Mouse (Mus musculus): ENCODE measurements at regions not wholly inside any gene's neighbourhood (a gene's known extent, or its start where the extent isn't known, plus 50 kb on each side); places are given as distances from the start of the nearest gene placed in this dataset.

- H3K4me1 ChIP-seq (ENCODE audit: control insufficient read depth, insufficient read depth, low read length): no peaks in the 10 kb centered on the region
- H3K27me3 ChIP-seq (ENCODE audit: control insufficient read depth, insufficient read depth, low read length): peaks cover 2% of the 10 kb centered on the region; the same call in 1 of the 2 replicates
- H3K27ac ChIP-seq (ENCODE audit: low read depth, low read length): no peak overlapping the region
- no peaks in the 10 kb centered on the region for H3K9me3 ChIP-seq (replicated peaks; ENCODE audit: control insufficient read depth, low read length)
- ATAC-seq (replicated peaks; ENCODE audit: insufficient number of reproducible peaks, low FRiP score, low TSS enrichment): no peak
- no peak overlapping the region for H3K9ac ChIP-seq (ENCODE audit: low read depth, low read length)
- no peak overlapping the region for H3K4me3 ChIP-seq (ENCODE audit: low read depth, low read length)
- no peak overlapping the region for H3K4me2 ChIP-seq
- WGBS (ENCODE audit: insufficient replicate concordance): 68% methylated on average over 3 of the region's 3 CpGs
- H3K36me3 ChIP-seq (ENCODE audit: control insufficient read depth, insufficient read depth, low read length): no peaks in the 10 kb centered on the region
Measured at GRCm38 (mm10) chr9:61253761-61254160, 118.4 kb upstream of the Tle3 start.

- Histone ChIP-seq H3K4me3 (ENCODE audit: low read depth, low read length) (no peak overlapping the region), H3K36me3 (ENCODE audit: control insufficient read depth, insufficient read depth, low read length) (no peaks in the 10 kb centered on the region), H3K9ac (ENCODE audit: low read depth, low read length) (no peak overlapping the region), H3K4me2 (no peak overlapping the region), H3K4me1 (ENCODE audit: control insufficient read depth, insufficient read depth, low read length) (peaks cover 10% of the 10 kb centered on the region; the same call in 1 of the 2 replicates), H3K27me3 (ENCODE audit: control insufficient read depth, insufficient read depth, low read length) (peaks cover 4% of the 10 kb centered on the region; the same call in 1 of the 2 replicates), H3K27ac (ENCODE audit: low read depth, low read length) (no peak overlapping the region), H3K9me3 (replicated peaks; ENCODE audit: control insufficient read depth, low read length) (no peaks in the 10 kb centered on the region)
- no peak for ATAC-seq (replicated peaks; ENCODE audit: insufficient number of reproducible peaks, low FRiP score, low TSS enrichment)
- WGBS (ENCODE audit: insufficient replicate concordance): 55% methylated on average over 4 of the region's 4 CpGs
Measured at GRCm38 (mm10) chr9:61257488-61257887, 114.7 kb upstream of the Tle3 start.

GRCm38 (mm10) chr9:61258100-61258499, 114.1 kb upstream of the Tle3 start:
- WGBS (ENCODE audit: insufficient replicate concordance): 69% methylated on average over 5 of the region's 5 CpGs
- no peak overlapping the region for H3K27ac ChIP-seq (ENCODE audit: low read depth, low read length)
- H3K9me3 ChIP-seq (replicated peaks; ENCODE audit: control insufficient read depth, low read length): no peaks in the 10 kb centered on the region
- H3K36me3 ChIP-seq (ENCODE audit: control insufficient read depth, insufficient read depth, low read length): no peaks in the 10 kb centered on the region
- H3K4me3 ChIP-seq (ENCODE audit: low read depth, low read length): no peak overlapping the region
- ATAC-seq (replicated peaks; ENCODE audit: insufficient number of reproducible peaks, low FRiP score, low TSS enrichment): no peak
- H3K27me3 ChIP-seq (ENCODE audit: control insufficient read depth, insufficient read depth, low read length): peaks cover 4% of the 10 kb centered on the region; the same call in 1 of the 2 replicates
- no peak overlapping the region for H3K4me2 ChIP-seq
- H3K9ac ChIP-seq (ENCODE audit: low read depth, low read length): no peak overlapping the region
- H3K4me1 ChIP-seq (ENCODE audit: control insufficient read depth, insufficient read depth, low read length): peaks cover 10% of the 10 kb centered on the region; the same call in 1 of the 2 replicates

DNA sequence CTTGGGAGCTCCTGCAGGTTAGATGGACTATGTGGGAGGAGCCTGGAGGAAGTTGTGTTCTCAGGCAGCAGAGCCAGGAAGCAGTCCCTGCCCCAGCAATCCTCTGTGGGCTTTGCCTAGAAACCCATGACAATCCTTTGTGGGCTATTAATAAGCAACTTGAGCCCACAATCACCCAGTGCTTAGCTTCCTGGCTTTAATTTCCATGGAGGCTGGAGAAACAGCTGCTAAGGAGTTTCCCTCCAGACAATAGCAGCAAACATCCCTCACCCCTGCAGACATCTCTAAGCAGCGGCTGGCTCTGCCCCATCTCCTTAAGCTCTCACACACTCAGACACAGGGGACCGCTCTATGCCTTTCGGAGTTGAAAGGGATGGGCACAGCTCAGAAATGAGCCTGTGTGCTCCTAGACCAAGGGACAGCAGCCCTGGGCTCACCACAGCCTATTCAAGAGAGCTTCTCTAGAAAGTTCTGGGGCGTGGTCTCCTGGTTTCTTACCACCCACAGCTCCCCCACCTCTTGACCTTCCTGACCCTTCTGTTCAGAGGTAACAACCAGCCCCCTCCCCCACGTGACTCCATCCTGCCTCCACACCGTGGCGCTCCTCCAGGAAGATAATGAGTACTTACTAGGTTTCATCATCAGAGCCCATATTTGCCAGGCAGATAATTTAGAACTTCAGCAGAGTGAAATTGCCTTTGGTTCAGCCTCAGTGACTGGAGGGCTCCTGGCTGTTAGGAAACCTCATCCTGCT, 112.6 kb upstream of the Tle3 start:
- Histone ChIP-seq H3K4me3 (ENCODE audit: low read depth, low read length) (no peak overlapping the region), H3K36me3 (ENCODE audit: control insufficient read depth, insufficient read depth, low read length) (no peaks in the 10 kb centered on the region), H3K27me3 (ENCODE audit: control insufficient read depth, insufficient read depth, low read length) (peaks cover 7% of the 10 kb centered on the region; the same call in 1 of the 2 replicates), H3K4me1 (ENCODE audit: control insufficient read depth, insufficient read depth, low read length) (peaks cover 10% of the 10 kb centered on the region; the same call in 1 of the 2 replicates), H3K9me3 (replicated peaks; ENCODE audit: control insufficient read depth, low read length) (no peaks in the 10 kb centered on the region), H3K4me2 (no peak overlapping the region), H3K27ac (ENCODE audit: low read depth, low read length) (no peak overlapping the region), H3K9ac (ENCODE audit: low read depth, low read length) (no peak overlapping the region)
- no peak for ATAC-seq (replicated peaks; ENCODE audit: insufficient number of reproducible peaks, low FRiP score, low TSS enrichment)
- WGBS (ENCODE audit: insufficient replicate concordance): 6% methylated on average over 7 of the region's 7 CpGs

GRCm38 (mm10) chr9:61261263-61261662, 110.9 kb upstream of the Tle3 start:
- Histone ChIP-seq H3K27me3 (ENCODE audit: control insufficient read depth, insufficient read depth, low read length) (peaks cover 12% of the 10 kb centered on the region), H3K4me1 (ENCODE audit: control insufficient read depth, insufficient read depth, low read length) (peaks cover 10% of the 10 kb centered on the region; the same call in 1 of the 2 replicates), H3K36me3 (ENCODE audit: control insufficient read depth, insufficient read depth, low read length) (no peaks in the 10 kb centered on the region), H3K4me3 (ENCODE audit: low read depth, low read length) (no peak overlapping the region), H3K9ac (ENCODE audit: low read depth, low read length) (no peak overlapping the region), H3K27ac (ENCODE audit: low read depth, low read length) (no peak overlapping the region), H3K4me2 (no peak overlapping the region), H3K9me3 (replicated peaks; ENCODE audit: control insufficient read depth, low read length) (0 out of 2 replicates have a peak, but pooled peaks cover 3% of the 10 kb centered on the region)
- no peak for ATAC-seq (replicated peaks; ENCODE audit: insufficient number of reproducible peaks, low FRiP score, low TSS enrichment)
- WGBS (ENCODE audit: insufficient replicate concordance): 45% methylated on average over 6 of the region's 6 CpGs

- Histone ChIP-seq H3K27me3 (ENCODE audit: control insufficient read depth, insufficient read depth, low read length) (peaks cover 12% of the 10 kb centered on the region), H3K4me1 (ENCODE audit: control insufficient read depth, insufficient read depth, low read length) (peaks cover 10% of the 10 kb centered on the region; the same call in 1 of the 2 replicates), H3K9ac (ENCODE audit: low read depth, low read length) (no peak overlapping the region), H3K4me2 (no peak overlapping the region), H3K36me3 (ENCODE audit: control insufficient read depth, insufficient read depth, low read length) (no peaks in the 10 kb centered on the region), H3K27ac (ENCODE audit: low read depth, low read length) (no peak overlapping the region), H3K4me3 (ENCODE audit: low read depth, low read length) (no peak overlapping the region), H3K9me3 (replicated peaks; ENCODE audit: control insufficient read depth, low read length) (0 out of 2 replicates have a peak, but pooled peaks cover 3% of the 10 kb centered on the region)
- ATAC-seq (replicated peaks; ENCODE audit: insufficient number of reproducible peaks, low FRiP score, low TSS enrichment): no peak
- WGBS (ENCODE audit: insufficient replicate concordance): 48% methylated on average over 12 of the region's 12 CpGs
Measured at GRCm38 (mm10) chr9:61261739-61262333, 110.3 kb upstream of the Tle3 start.

GRCm38 (mm10) chr9:61263335-61263734, 108.8 kb upstream of the Tle3 start:
- Histone ChIP-seq H3K36me3 (ENCODE audit: control insufficient read depth, insufficient read depth, low read length) (no peaks in the 10 kb centered on the region), H3K4me1 (ENCODE audit: control insufficient read depth, insufficient read depth, low read length) (peaks cover 10% of the 10 kb centered on the region; the same call in 1 of the 2 replicates), H3K27ac (ENCODE audit: low read depth, low read length) (no peak overlapping the region), H3K27me3 (ENCODE audit: control insufficient read depth, insufficient read depth, low read length) (peaks cover 20% of the 10 kb centered on the region), H3K4me2 (no peak overlapping the region), H3K9ac (ENCODE audit: low read depth, low read length) (no peak overlapping the region), H3K9me3 (replicated peaks; ENCODE audit: control insufficient read depth, low read length) (0 out of 2 replicates have a peak, but pooled peaks cover 3% of the 10 kb centered on the region), H3K4me3 (ENCODE audit: low read depth, low read length) (no peak overlapping the region)
- ATAC-seq (replicated peaks; ENCODE audit: insufficient number of reproducible peaks, low FRiP score, low TSS enrichment): no peak
- 68% methylated on average over 4 of the region's 4 CpGs for WGBS (ENCODE audit: insufficient replicate concordance)

DNA sequence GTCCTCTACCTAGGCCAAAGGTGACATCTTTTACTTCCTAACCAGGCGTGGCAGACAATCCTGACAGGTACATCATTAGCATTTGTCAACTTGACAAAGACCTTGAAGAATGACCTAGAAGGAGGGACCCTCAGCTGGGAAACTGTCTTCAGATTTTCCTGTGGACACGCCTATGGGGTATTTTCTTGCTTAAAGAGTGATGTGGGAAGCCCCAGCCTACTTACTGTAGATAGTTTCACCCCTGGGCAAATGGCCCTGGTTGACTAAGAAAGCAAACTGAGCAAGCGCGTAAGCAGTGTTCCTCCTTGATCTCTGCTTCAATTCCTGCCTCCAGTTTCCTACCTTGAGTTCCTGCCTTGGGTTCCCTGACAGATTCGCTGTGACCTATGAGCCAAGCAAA, 106.7 kb upstream of the Tle3 start:
- peaks cover 16% of the 10 kb centered on the region for H3K27me3 ChIP-seq (ENCODE audit: control insufficient read depth, insufficient read depth, low read length)

More for the DNA sequence above, 106.7 kb upstream of the Tle3 start:
- 0 out of 2 replicates have a peak, but pooled peaks cover 3% of the 10 kb centered on the region for H3K9me3 ChIP-seq (replicated peaks; ENCODE audit: control insufficient read depth, low read length)
- peaks cover 4% of the 10 kb centered on the region; the same call in 1 of the 2 replicates for H3K4me1 ChIP-seq (ENCODE audit: control insufficient read depth, insufficient read depth, low read length)
- no peak for ATAC-seq (replicated peaks; ENCODE audit: insufficient number of reproducible peaks, low FRiP score, low TSS enrichment)
- WGBS (ENCODE audit: insufficient replicate concordance): 77% methylated on average over 5 of the region's 5 CpGs
- H3K9ac ChIP-seq (ENCODE audit: low read depth, low read length): no peak overlapping the region
- no peak overlapping the region for H3K27ac ChIP-seq (ENCODE audit: low read depth, low read length)
- no peak overlapping the region for H3K4me2 ChIP-seq
- no peaks in the 10 kb centered on the region for H3K36me3 ChIP-seq (ENCODE audit: control insufficient read depth, insufficient read depth, low read length)
- no peak overlapping the region for H3K4me3 ChIP-seq (ENCODE audit: low read depth, low read length)

All from heart, embryonic 11.5 days (tissue).